Mouse (Mus musculus): ENCODE data around the gene Sycn.

DNA sequence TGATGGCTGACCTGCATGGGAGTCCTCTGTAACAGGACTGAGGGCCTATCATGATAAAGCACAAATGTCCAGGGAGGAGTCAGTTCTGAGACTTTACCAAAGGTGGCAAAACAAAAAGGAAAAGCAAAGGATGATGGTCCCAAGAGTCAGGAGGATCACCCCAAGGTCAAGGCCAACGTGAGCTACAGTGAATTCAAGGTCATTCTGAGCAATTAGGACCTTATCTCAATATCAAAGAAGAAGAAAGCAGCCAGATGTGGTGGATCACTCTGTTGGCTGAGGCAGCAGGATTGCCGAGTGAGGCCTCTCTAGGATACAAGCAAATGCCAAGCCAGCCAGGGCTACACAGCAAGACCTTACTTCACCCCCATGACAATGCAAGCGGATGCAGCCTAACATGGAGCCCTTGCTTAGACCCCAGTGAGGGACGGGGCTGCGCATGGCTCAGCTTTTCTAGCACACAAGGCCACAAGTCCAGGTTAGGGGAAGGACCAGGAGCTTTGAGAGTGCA lies 37.9 kb downstream of the Sycn start:
- TF ChIP-seq CTCF (IDR thresholded peaks at IDR 0.05; ENCODE audit: control insufficient read depth, insufficient read depth, insufficient replicate concordance, low read depth, low read length) (no peak), POLR2A (IDR thresholded peaks at IDR 0.05; ENCODE audit: control insufficient read depth, low read depth, low read length) (no peak)
